Mouse (Mus musculus) liver, embryonic 14.5 days (tissue): ENCODE data around the gene Tubb2b. TPM values are rescaled to one million over a fixed set of nuclear protein-coding genes. Genes with fewer than 3 reads are reported as not detected.

Experiments used
- ATAC-seq: fragments of 200-750 bp; cut with Nextera tagmentation; 2 replicates; pipeline ENCODE4 v1.8.0; 2017; ENCODE audit warnings: moderate number of reproducible peaks, mild to moderate bottlenecking, moderate library complexity; ENCODE audit not compliant: insufficient read depth
- DNase-seq, 3 experiments: peaks; one replicate each; pipeline ENCODE4 v3.0.0-alpha.2; 2012 to 2013; ENCODE audit warnings: low read depth in 3 of 3, low spot score in 3 of 3
- H3K27ac ChIP-seq: fragments of 300-500 bp; sonication (generic); 2 replicates; pipeline ENCODE4 v1.5.1; 2014; ENCODE audit warnings: moderate library complexity, mild to moderate bottlenecking, control low read depth, inconsistent platforms
- H3K27me3 ChIP-seq: fragments of 300-500 bp; sonication (generic); 2 replicates; pipeline ENCODE4 v1.6.1; 2014; ENCODE audit warnings: mild to moderate bottlenecking, low read length, moderate library complexity; ENCODE audit not compliant: control insufficient read depth, insufficient read depth
- H3K36me3 ChIP-seq: fragments of 300-500 bp; sonication (generic); replicated peaks from 2 replicates; pipeline ENCODE4 v1.6.1; 2014; ENCODE audit warnings: low read depth; ENCODE audit not compliant: control insufficient read depth, insufficient read depth
- H3K4me1 ChIP-seq, 2 experiments: fragments of 200-500 bp in 1 of 2; fragments of 300-500 bp in 1 of 2; sonication (generic) in 1 of 2; replicated peaks; 2 replicates each; pipeline ENCODE4 v1.6.1; 2012 to 2014; ENCODE audit warnings: antibody characterized with exemption in 1 of 2, inconsistent platforms in 1 of 2, low read length in 1 of 2; ENCODE audit not compliant: control insufficient read depth in 2 of 2, insufficient read depth in 2 of 2
- H3K4me2 ChIP-seq: fragments of 300-500 bp; sonication (generic); 2 replicates; pipeline ENCODE4 v1.6.1; 2014; ENCODE audit warnings: low read depth, mild to moderate bottlenecking, control low read depth, moderate library complexity
- H3K4me3 ChIP-seq, 2 experiments: fragments of 200-500 bp in 1 of 2; fragments of 300-500 bp in 1 of 2; sonication (generic) in 1 of 2; 2 replicates each; pipeline ENCODE4 v1.5.1; 2012 to 2014; ENCODE audit warnings: low read depth in 2 of 2, low read length in 2 of 2, mild to moderate bottlenecking in 2 of 2, control low read depth in 1 of 2, inconsistent platforms in 1 of 2, moderate library complexity in 1 of 2; ENCODE audit not compliant: insufficient read depth in 1 of 2
- H3K9ac ChIP-seq: fragments of 300-500 bp; sonication (generic); replicated peaks from 2 replicates; pipeline ENCODE4 v1.6.1; 2014; ENCODE audit warnings: mild to moderate bottlenecking, control low read depth, moderate library complexity
- H3K9me3 ChIP-seq: fragments of 300-500 bp; sonication (generic); 2 replicates; pipeline ENCODE4 v1.6.1; 2016; ENCODE audit warnings: low read length, mixed read lengths; ENCODE audit not compliant: control insufficient read depth
- CTCF ChIP-seq: IDR thresholded peaks from 2 replicates; pipeline ENCODE4 v1.5.1; 2016; ENCODE audit warnings: antibody characterized with exemption, low read depth, control low read depth
- EP300 ChIP-seq: IDR thresholded peaks from 2 replicates; pipeline ENCODE4 v1.6.1; 2016; ENCODE audit warnings: antibody characterized with exemption, low read depth
- WGBS: fragments of 180-500 bp; shearing (Covaris S2); extraction: QIAGEN DNeasy Blood & Tissue Kit; methylation state at CpG from one replicate; pipeline ENCODE4 v1.1.7; 2014; ENCODE audit not compliant: insufficient replicate concordance; 5-methylcytosine and 5-hydroxymethylcytosine counted together
- polyA plus RNA-seq, 2 experiments: library from polyadenylated mRNA; depleted of rRNA in 1 of 2; stranded (reverse) in 1 of 2; unstranded in 1 of 2; fragments of >200 nt; fragmentation: Nextera tagmentation in 1 of 2; extraction: Ambion mirVana in 1 of 2; gene quantifications; 2 replicates each; pipeline versions ENCODE4 v1.2.1 to v1.2.3; 2012 to 2014

Gene Tubb2b
- polyA plus RNA-seq, 2 experiments: 0.29 to 2.7 TPM

DNA sequence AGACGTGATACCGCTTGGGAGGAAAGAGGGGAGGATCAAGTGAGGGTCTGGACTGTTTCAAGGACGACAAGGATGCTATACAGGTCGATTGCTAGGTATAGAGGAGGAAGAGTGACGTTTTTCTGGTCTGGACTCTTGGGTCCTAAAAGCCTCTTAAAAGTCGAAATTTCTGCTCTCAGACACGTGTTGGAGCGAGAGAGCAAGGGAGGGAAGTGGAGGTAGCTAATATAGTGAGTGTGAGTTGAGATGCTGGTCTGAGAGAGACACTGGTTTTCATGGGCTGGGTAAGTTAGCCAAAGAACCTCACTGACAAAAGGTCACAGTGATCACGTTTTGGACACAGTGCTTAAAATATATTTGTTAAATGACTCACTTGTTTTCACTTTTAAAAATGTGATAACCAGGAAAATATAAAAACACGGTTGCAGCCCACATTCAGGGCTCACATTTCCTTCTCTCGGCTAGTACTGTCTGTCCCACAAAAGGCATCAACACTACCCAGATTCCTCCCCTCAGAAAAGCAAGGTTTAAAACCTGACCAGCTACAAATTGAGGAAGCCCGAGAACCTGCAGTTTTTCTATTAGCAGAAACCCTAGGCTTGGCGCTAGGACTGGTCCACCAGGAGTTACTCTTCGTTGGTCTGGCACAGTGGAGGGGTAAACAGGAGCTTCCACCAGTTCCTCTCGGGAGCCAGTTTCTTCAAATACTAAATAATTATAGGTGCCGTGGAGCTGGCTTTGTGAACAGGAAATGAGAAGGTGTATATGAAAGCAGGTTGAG, 51.6 kb downstream of the Tubb2b start:
- peak overlapping the region; percentile 42 to 76; a peak in 2 of 4 replicates for H3K4me3 ChIP-seq
- 30% methylated on average over 16 of the region's 16 CpGs for WGBS
- no peaks in the 10 kb centered on the region; the same call in 1 of the 2 replicates for H3K36me3 ChIP-seq
- peak overlapping the region; percentile 84 for H3K9ac ChIP-seq
- ATAC-seq (no peak), DNase-seq (no peak)
- no peaks in the 10 kb centered on the region for H3K27me3 ChIP-seq
- H3K9me3 ChIP-seq: no peaks in the 10 kb centered on the region
- TF ChIP-seq CTCF: no peak
- TF ChIP-seq EP300: no peak
- H3K4me1 ChIP-seq: peaks cover 6 to 15% of the 10 kb centered on the region in 2 experiments
- peak overlapping the region; percentile 92 for H3K4me2 ChIP-seq
- no peak overlapping the region for H3K27ac ChIP-seq

DNA sequence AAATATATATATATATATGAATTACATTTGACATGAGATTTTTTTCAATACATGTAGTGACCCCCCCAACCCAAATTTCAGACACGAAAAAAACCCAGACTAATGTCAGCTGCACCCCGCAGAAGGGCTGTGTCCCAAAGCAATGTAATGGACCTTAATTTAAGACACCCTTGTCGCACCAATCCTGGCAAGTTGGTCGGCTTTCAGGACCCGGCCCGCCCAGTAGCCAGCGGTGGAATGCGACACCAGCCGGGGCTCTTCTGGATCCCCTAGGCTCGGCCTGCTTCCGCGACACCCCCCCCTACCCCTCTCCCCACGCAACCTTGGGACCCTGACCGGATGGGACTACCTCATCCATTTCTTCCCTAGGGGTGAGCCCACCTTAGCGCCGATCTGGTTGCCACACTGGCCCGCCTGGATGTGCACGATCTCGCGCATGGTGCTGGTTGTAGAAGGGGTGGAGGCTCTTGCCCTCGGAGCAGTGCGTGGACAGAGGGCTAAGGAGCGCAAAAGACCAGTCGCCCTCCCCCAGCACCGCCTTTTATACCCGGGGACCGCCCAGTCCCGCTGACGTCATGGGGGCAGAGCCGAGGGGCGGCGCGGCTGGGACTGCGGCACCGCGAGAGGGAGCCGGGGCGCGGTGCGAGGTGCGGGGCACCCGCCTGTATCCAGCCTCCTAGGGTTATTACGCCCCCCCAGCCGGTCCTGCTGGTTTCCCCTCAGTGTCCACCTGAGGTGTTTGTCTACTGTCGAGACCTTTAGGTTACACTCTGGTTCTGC, 52.6 kb downstream of the Tubb2b start, which contains the start of gene Tubb2a:
Gene Tubb2a (minus strand): TSS at position 516 of the 780 bp plus-strand sequence.
- Histone ChIP-seq H3K36me3 (no peaks in the 10 kb centered on the region; the same call in 1 of the 2 replicates), H3K4me2 (peak within 1 kb of the TSS; percentile 92), H3K4me1 (peaks cover 6 to 15% of the 10 kb centered on the region in 2 experiments), H3K9me3 (no peaks in the 10 kb centered on the region), H3K4me3 (peak within 1 kb of the TSS; percentile 71 to 76), H3K9ac (peak within 1 kb of the TSS; percentile 84), H3K27ac (peak within 1 kb of the TSS; percentile 51), H3K27me3 (no peaks in the 10 kb centered on the region)
- ATAC-seq: peak; percentile 89
- WGBS: under 1% methylated on average over 45 of the region's 45 CpGs
- TF ChIP-seq CTCF: peak; percentile 61
- TF ChIP-seq EP300: no peak
- DNase-seq: peak; percentile 70 to 79 (median 78)

Other genes with a start within 250 kb of the Tubb2b start
- not detected in 2 replicates for gene Serpinb6c, start 224.8 kb downstream of the Tubb2b start, polyA plus RNA-seq (2012; rRNA removed)
- gene Serpinb6c, start 224.8 kb downstream of the Tubb2b start, polyA plus RNA-seq (2014; fragmentation: Nextera tagmentation; extraction: Ambion mirVana): not detected in 2 replicates
- 7.3 and 12.0 TPM in 2 replicates for gene Nqo2, start 165.8 kb downstream of the Tubb2b start, polyA plus RNA-seq (2012; rRNA removed)
- gene Nqo2, start 165.8 kb downstream of the Tubb2b start, polyA plus RNA-seq (2014; fragmentation: Nextera tagmentation; extraction: Ambion mirVana): 25.0 and 27.4 TPM in 2 replicates
- 2.8 and 4.7 TPM in 2 replicates for gene Ripk1, start 128.1 kb downstream of the Tubb2b start, polyA plus RNA-seq (2012; rRNA removed)
- gene Ripk1, start 128.1 kb downstream of the Tubb2b start, polyA plus RNA-seq (2014; fragmentation: Nextera tagmentation; extraction: Ambion mirVana): 11.2 and 11.4 TPM in 2 replicates
- gene Serpinb6a, start 127.7 kb downstream of the Tubb2b start, polyA plus RNA-seq (2012; rRNA removed): 6.7 and 12.7 TPM in 2 replicates
- gene Serpinb6a, start 127.7 kb downstream of the Tubb2b start, polyA plus RNA-seq (2014; fragmentation: Nextera tagmentation; extraction: Ambion mirVana): 14.6 and 17.1 TPM in 2 replicates
- 16.0 and 21.9 TPM in 2 replicates for gene Bphl, start 92.9 kb downstream of the Tubb2b start, polyA plus RNA-seq (2012; rRNA removed)
- 36.6 and 40.1 TPM in 2 replicates for gene Bphl, start 92.9 kb downstream of the Tubb2b start, polyA plus RNA-seq (2014; fragmentation: Nextera tagmentation; extraction: Ambion mirVana)
- gene Tubb2a, start 52.5 kb downstream of the Tubb2b start, polyA plus RNA-seq (2012; rRNA removed): 70.6 and 74.3 TPM in 2 replicates
- gene Tubb2a, start 52.5 kb downstream of the Tubb2b start, polyA plus RNA-seq (2014; fragmentation: Nextera tagmentation; extraction: Ambion mirVana): 44.5 and 53.7 TPM in 2 replicates
- gene Psmg4, start 32.5 kb upstream of the Tubb2b start, polyA plus RNA-seq (2012; rRNA removed): 33.7 and 45.0 TPM in 2 replicates
- gene Psmg4, start 32.5 kb upstream of the Tubb2b start, polyA plus RNA-seq (2014; fragmentation: Nextera tagmentation; extraction: Ambion mirVana): 39.0 and 41.1 TPM in 2 replicates
- gene Slc22a23, start 214.7 kb upstream of the Tubb2b start, polyA plus RNA-seq (2012; rRNA removed): 21.4 and 24.4 TPM in 2 replicates
- gene Slc22a23, start 214.7 kb upstream of the Tubb2b start, polyA plus RNA-seq (2014; fragmentation: Nextera tagmentation; extraction: Ambion mirVana): 9.3 and 11.9 TPM in 2 replicates